Mouse (Mus musculus) urinary bladder, postnatal 36 days (tissue): Measurements from ENCODE around the gene Gm4969.
A peak's percentile ranks its signal among the peaks of the same experiment; 100 is the strongest.
"Not testable (repeated sequence)": the region's sequence is repeated elsewhere in the genome, so short reads cannot be mapped to it uniquely, and the experiment has no call there.

Experiments used
- DNase-seq, 2 experiments: peaks; one replicate each; pipeline ENCODE4 v3.0.0; 2022; ENCODE audit warnings: low spot score in 2 of 2, mixed read lengths in 1 of 2

Gm4969 gene

GRCm38 (mm10) chr7:19118028-19118771 is at the start of gene Gm4969:
Gene Gm4969, minus strand, starts transcription at chr7:19118368.
- peak in 1 of 2 experiments; percentile 43 for DNase-seq

DNA sequence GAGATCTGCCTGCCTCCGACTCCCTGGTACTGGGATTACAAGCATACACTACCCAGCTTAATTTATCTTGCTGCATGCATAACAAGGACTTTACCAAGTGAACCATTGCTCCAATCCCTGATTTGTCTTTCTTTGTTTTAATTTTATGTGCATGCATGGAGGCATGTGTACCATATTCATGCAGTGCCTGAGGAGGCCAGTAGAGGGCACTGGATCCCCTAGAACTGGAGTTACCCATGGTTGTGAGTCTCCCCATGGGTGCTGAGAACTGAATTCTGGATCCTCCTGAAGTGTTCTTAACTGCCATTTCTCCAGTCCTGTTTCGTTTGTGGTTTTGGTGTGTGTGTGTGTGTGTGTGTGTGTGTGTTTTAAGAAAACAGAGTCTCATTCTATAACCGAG is 48.8 kb upstream of the Gm4969 start:
- DNase-seq, result no peak

DNA sequence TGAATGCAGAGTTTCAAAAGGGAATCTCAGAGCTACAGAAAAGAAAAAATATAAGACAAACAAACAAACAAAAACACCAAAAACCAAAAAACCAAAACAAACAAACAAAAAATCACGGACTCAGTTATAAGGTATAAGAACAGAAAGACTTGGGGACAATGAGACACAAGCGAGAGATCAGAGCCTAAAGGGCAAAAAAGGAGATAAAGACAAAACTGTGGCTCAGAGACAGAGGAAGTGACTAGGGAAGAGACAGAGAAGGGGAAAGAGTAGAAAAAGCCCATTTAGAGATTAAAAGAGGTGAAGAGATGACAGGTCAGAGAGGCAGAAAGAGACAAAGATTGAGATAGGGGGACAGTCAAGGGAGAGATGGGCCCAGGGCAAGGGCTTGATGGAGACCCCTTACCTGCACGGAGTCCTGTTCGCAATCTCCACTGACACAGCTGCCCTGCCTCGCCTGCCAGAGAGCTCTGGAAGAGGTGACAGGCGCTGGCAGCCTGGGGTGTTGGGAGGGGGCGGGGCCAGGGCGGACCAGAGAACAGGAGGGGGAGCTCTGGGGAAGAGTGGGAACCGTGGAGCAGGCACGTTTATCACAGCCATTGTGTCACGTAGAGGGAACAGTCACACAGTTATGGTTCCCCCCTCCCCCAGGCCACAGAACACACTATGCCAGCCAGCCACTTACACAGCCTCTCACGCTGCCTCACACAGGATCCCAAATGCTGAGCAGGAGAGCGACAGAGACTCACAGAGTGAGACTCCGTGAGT is 47.7 kb upstream of the Gm4969 start, which contains the start of gene Gipr:
Gene Gipr (minus strand): TSS at position 472 of the 768 bp plus-strand sequence.
- no peak for DNase-seq

DNA sequence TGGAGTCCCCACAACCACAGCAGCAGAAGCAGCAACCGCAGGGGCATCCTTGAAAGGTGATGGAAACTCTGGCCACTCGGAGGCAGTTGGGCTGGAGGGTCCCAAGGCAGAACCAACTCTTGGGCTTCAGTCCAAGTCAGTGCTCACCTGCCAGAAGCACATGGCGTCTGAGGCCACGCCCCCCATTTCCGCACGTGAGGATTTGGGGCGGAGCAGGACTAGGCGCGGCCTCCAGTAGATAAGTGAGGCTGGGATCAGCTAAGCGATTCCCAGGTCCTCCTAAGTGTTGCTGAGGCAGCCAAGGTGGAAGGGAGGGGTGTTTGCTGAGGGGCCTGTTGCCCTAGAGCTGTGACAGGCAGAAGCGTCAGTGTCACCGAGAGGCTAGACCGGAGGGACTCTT is 46.8 kb upstream of the Gm4969 start:
- DNase-seq, result no peak

DNA sequence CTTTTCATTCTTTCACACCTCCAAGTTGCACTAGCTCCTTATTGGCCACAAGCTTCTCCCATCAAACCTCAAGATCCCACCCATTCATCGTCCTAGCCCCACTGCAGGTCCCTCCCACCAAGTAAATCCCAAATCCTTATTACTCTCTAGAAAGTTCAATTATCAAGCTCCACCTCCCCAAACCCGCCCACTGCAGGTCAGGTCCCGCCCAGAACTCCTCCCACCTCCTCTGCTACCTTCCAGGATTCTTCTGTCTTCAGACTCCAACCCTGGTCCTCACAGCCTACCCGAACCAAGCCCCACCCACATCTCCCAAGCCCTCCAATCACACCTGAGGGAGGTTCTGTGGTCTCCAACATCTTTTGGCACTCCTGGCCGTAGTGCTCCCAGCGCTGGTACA is 46.0 kb upstream of the Gm4969 start:
- DNase-seq, result no peak

- no peak for DNase-seq
These were observed 45.6 kb upstream of the Gm4969 start for GRCm38 (mm10) chr7:19163752-19164151.

- no peak for DNase-seq
These were observed 44.8 kb upstream of the Gm4969 start for GRCm38 (mm10) chr7:19162928-19163327.

GRCm38 (mm10) chr7:19160115-19160514 is 41.9 kb upstream of the Gm4969 start:
- no peak for DNase-seq

- no peak for DNase-seq
These were observed 41.2 kb upstream of the Gm4969 start for GRCm38 (mm10) chr7:19159411-19159810.

- DNase-seq, result no peak
These were observed 40.4 kb upstream of the Gm4969 start for GRCm38 (mm10) chr7:19158601-19159000.

- DNase-seq, result peak; percentile 89 to 91
These were observed 39.1 kb upstream of the Gm4969 start for GRCm38 (mm10) chr7:19157160-19157800.

- DNase-seq, result no peak
These were observed 37.8 kb upstream of the Gm4969 start for GRCm38 (mm10) chr7:19155825-19156475.

DNA sequence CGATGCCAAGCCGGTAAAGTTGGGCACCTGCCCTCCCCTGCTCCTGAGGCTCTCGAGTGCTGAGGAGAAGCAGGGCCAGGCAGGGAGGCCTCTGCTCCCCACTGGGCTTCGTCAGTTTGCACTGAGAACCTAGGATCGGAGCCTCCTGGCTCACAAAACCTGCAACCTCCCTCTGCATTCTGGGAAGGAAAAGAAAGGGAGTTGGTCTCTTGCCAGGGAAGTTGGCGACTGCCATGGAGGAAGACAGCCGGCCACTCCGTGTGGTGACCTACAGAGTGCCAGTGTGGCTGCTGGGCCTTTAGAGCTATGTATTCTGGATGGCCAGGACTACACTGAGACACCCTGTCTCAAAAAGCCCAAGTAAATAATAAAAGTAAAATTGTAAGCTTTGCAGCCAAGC is 36.6 kb upstream of the Gm4969 start:
- DNase-seq, result no peak

- DNase-seq, result not testable (repeated sequence)
These were observed 33.0 kb upstream of the Gm4969 start for GRCm38 (mm10) chr7:19151121-19151520.

GRCm38 (mm10) chr7:19149626-19150025 is 31.5 kb upstream of the Gm4969 start, which contains the start of gene Snrpd2:
Gene Snrpd2, plus strand, starts transcription at chr7:19149722.
- DNase-seq, result peak; percentile 93 to 95

- peak; percentile 97 to 99 for DNase-seq
These were observed 30.8 kb upstream of the Gm4969 start, which contains the start of gene Qpctl for GRCm38 (mm10) chr7:19148875-19149541. Gene Qpctl, minus strand, starts transcription at chr7:19149291.

DNA sequence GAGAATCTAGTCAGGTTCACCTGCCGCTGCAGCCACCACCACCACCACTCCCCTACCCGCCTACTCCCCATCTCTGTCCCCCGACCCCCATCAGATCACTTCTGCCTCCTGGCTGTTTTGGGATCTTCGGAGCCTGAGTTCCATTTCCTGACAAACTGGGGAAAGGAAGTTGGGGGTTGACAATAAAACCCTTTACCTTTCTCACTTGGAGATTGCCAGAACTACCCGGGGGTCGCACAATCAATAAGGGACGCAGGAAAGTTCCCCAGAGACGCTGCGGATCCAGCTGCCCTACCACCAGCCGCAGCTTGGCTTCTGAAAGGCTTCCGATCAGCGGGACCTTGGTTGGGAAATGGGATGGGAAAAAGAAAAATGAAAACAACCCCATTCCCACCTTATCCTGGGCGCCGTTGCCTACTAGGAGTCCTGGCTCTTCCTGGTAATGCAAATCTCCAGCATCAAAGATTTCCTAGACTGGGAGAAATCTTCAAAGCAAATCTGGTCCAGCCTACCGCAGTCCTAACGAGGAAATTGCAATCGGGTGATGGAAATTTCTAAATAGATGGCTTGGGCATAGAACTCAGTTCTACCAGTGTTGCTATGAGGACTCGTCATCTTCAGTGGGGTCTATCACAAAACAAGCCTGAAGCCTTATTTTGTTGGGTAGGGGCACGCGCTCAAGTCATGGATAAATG is 30.2 kb upstream of the Gm4969 start:
- no peak for DNase-seq

DNA sequence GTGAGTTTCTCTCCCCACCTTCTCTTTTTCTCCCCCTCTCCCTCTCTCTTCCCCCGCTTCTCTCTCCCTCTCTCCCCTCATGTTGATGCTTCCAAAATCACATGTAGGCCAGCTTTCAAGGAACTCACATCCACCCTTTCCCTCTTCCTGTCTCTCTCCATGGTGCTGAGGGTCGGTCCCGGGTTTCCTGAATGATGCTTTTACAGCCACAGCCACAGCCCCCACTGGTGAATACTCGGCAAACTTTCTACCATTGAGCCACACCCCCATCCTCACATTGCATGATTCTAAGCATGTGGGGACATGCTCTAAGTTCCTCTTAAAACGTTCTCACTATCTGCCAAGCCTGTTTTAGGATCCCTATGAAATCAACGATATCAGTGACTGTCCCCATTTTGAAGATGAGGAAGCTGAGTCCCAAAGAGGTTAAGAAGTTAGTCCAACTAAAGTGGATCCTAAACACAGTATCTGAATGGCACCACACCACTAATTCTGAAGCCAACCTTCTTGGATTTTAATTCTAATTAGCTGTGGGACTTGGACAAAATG is 29.4 kb upstream of the Gm4969 start:
- DNase-seq, result no peak

DNA sequence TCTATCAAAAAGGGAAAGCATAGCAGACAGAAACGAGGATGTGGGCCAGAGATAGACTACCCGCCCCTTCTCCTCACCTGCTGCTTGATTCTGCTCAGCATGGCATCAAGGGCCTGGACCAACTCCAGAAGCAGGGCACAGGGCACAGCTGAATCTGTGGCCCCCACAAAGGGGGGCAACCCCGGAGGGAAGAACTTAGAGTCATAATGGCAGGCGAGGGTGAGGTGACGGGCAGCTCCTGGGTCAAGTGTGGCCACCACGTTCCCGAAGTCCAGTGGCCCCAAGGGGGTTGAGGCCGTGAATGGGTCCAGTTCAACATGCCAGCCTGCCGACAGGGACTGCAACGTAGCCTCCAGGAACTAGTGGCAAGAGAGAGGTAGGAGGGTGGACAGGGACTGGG is 28.6 kb upstream of the Gm4969 start:
- no peak for DNase-seq

DNA sequence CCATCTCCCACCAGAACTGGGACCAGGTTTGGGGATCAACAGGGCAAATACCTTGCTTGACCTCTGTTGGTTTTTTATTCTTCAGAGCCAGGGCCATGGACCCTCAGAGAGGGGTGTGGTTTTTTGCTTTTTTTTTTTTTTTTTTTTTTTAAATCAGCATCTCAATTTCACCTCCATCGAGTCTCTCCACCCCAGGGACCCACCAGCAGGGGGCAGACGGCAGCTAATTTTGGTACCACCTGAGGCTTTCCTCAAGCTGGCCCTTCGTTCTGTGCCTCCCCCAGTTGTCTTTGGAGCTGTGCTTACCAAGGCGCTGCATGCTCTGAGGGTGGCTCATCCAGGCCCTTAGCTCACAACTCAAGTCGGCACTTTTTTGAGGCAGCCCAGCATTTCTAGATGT is 19.2 kb upstream of the Gm4969 start:
- peak in 1 of 2 experiments; percentile 45 for DNase-seq
